Mouse (Mus musculus): ENCODE data around the gene Skap1. TPM values are rescaled to one million over a fixed set of nuclear protein-coding genes. Genes with fewer than 3 reads are reported as not detected.

The Skap1 gene
- polyA plus RNA-seq, 1 experiment = 2.3 TPM

- no peak for DNase-seq (ENCODE audit: low read depth)
- TF ChIP-seq CTCF (IDR thresholded peaks at IDR 0.05; ENCODE audit: borderline replicate concordance, extremely low read depth, insufficient read depth, insufficient read length) = no peak
- TF ChIP-seq POLR2A (IDR thresholded peaks at IDR 0.05; ENCODE audit: borderline replicate concordance, extremely low read depth, insufficient read depth, insufficient read length, poor library complexity, severe bottlenecking) = no peak
These were observed 67.5 kb downstream of the Skap1 start for GRCm38 (mm10) chr11:96531757-96532433.

GRCm38 (mm10) chr11:96534531-96534930 is 70.1 kb downstream of the Skap1 start:
- DNase-seq (ENCODE audit: low read depth) = no peak

GRCm38 (mm10) chr11:96536146-96536545 is 71.8 kb downstream of the Skap1 start:
- TF ChIP-seq POLR2A (IDR thresholded peaks at IDR 0.05; ENCODE audit: borderline replicate concordance, extremely low read depth, insufficient read depth, insufficient read length, poor library complexity, severe bottlenecking) (no peak), CTCF (IDR thresholded peaks at IDR 0.05; ENCODE audit: borderline replicate concordance, extremely low read depth, insufficient read depth, insufficient read length) (peak; percentile 83; the same call in 1 of the 2 replicates)
- DNase-seq (ENCODE audit: low read depth) = peak; percentile 71

More at GRCm38 (mm10) chr11:96534531-96534930, 70.1 kb downstream of the Skap1 start:
- peak; percentile 17; the same call in 1 of the 2 replicates for TF ChIP-seq CTCF (IDR thresholded peaks at IDR 0.05; ENCODE audit: borderline replicate concordance, extremely low read depth, insufficient read depth, insufficient read length)
- TF ChIP-seq POLR2A (IDR thresholded peaks at IDR 0.05; ENCODE audit: borderline replicate concordance, extremely low read depth, insufficient read depth, insufficient read length, poor library complexity, severe bottlenecking) = no peak

- DNase-seq (ENCODE audit: low read depth) = peak; percentile 63
These were observed 77.6 kb downstream of the Skap1 start for GRCm38 (mm10) chr11:96542003-96542402.

GRCm38 (mm10) chr11:96542561-96542960 is 78.2 kb downstream of the Skap1 start:
- TF ChIP-seq CTCF (IDR thresholded peaks at IDR 0.05; ENCODE audit: borderline replicate concordance, extremely low read depth, insufficient read depth, insufficient read length) = no peak
- TF ChIP-seq POLR2A (IDR thresholded peaks at IDR 0.05; ENCODE audit: borderline replicate concordance, extremely low read depth, insufficient read depth, insufficient read length, poor library complexity, severe bottlenecking) = no peak
- DNase-seq (ENCODE audit: low read depth) = no peak

More at GRCm38 (mm10) chr11:96542003-96542402, 77.6 kb downstream of the Skap1 start:
- TF ChIP-seq CTCF (IDR thresholded peaks at IDR 0.05; ENCODE audit: borderline replicate concordance, extremely low read depth, insufficient read depth, insufficient read length) (no peak), POLR2A (IDR thresholded peaks at IDR 0.05; ENCODE audit: borderline replicate concordance, extremely low read depth, insufficient read depth, insufficient read length, poor library complexity, severe bottlenecking) (no peak)

- TF ChIP-seq POLR2A (IDR thresholded peaks at IDR 0.05; ENCODE audit: borderline replicate concordance, extremely low read depth, insufficient read depth, insufficient read length, poor library complexity, severe bottlenecking) (no peak), CTCF (IDR thresholded peaks at IDR 0.05; ENCODE audit: borderline replicate concordance, extremely low read depth, insufficient read depth, insufficient read length) (no peak)
- no peak for DNase-seq (ENCODE audit: low read depth)
These were observed 82.0 kb downstream of the Skap1 start for GRCm38 (mm10) chr11:96546428-96546827.

GRCm38 (mm10) chr11:96550960-96551703 is 86.7 kb downstream of the Skap1 start:
- no peak for DNase-seq (ENCODE audit: low read depth)
- no peak for TF ChIP-seq POLR2A (IDR thresholded peaks at IDR 0.05; ENCODE audit: borderline replicate concordance, extremely low read depth, insufficient read depth, insufficient read length, poor library complexity, severe bottlenecking)
- TF ChIP-seq CTCF (IDR thresholded peaks at IDR 0.05; ENCODE audit: borderline replicate concordance, extremely low read depth, insufficient read depth, insufficient read length) = no peak

- no peak for TF ChIP-seq POLR2A (IDR thresholded peaks at IDR 0.05; ENCODE audit: borderline replicate concordance, extremely low read depth, insufficient read depth, insufficient read length, poor library complexity, severe bottlenecking)
- TF ChIP-seq CTCF (IDR thresholded peaks at IDR 0.05; ENCODE audit: borderline replicate concordance, extremely low read depth, insufficient read depth, insufficient read length) = peak; percentile 46; the same call in 1 of the 2 replicates
- peak; percentile 66 for DNase-seq (ENCODE audit: low read depth)
These were observed 88.7 kb downstream of the Skap1 start for GRCm38 (mm10) chr11:96553091-96553490.

- no peak for TF ChIP-seq POLR2A (IDR thresholded peaks at IDR 0.05; ENCODE audit: borderline replicate concordance, extremely low read depth, insufficient read depth, insufficient read length, poor library complexity, severe bottlenecking)
- TF ChIP-seq CTCF (IDR thresholded peaks at IDR 0.05; ENCODE audit: borderline replicate concordance, extremely low read depth, insufficient read depth, insufficient read length) = no peak
These were observed 95.8 kb downstream of the Skap1 start for GRCm38 (mm10) chr11:96560229-96560628.

GRCm38 (mm10) chr11:96564088-96564487 is 99.7 kb downstream of the Skap1 start:
- DNase-seq (ENCODE audit: low read depth) = no peak
- peak; percentile 39; the same call in 1 of the 2 replicates for TF ChIP-seq CTCF (IDR thresholded peaks at IDR 0.05; ENCODE audit: borderline replicate concordance, extremely low read depth, insufficient read depth, insufficient read length)
- TF ChIP-seq POLR2A (IDR thresholded peaks at IDR 0.05; ENCODE audit: borderline replicate concordance, extremely low read depth, insufficient read depth, insufficient read length, poor library complexity, severe bottlenecking) = no peak

More at GRCm38 (mm10) chr11:96560229-96560628, 95.8 kb downstream of the Skap1 start:
- no peak for DNase-seq (ENCODE audit: low read depth)

- no peak for DNase-seq (ENCODE audit: low read depth)
- TF ChIP-seq CTCF (IDR thresholded peaks at IDR 0.05; ENCODE audit: borderline replicate concordance, extremely low read depth, insufficient read depth, insufficient read length) (peak; percentile 7; the same call in 1 of the 2 replicates), POLR2A (IDR thresholded peaks at IDR 0.05; ENCODE audit: borderline replicate concordance, extremely low read depth, insufficient read depth, insufficient read length, poor library complexity, severe bottlenecking) (no peak)
These were observed 108.1 kb downstream of the Skap1 start for GRCm38 (mm10) chr11:96572515-96572914.
